Mouse (Mus musculus): ENCODE measurements around the gene Gm20388.

DNA sequence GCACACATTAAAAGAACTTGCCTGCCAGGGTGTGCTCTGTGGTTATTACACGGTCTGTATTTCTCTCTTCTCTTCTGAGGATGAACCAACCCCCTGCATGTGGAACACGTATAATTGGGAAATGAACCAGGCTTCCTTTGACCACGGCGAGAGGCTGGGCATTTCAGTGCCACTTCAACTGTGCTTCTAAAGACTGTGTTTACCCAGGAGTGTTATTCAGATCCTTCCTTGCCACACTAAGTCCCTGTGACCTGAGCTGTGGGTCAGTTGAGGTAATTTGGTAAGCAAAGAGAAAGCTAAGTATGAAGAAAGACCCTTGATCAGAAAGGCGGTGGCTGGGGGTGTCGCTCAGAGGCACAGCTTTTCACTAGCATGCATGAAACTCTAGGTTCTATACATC, 29.3 kb upstream of the Gm20388 start:
- no peak for TF ChIP-seq CTCF (conservative IDR thresholded peaks at IDR 0.05; ENCODE audit: insufficient read depth, insufficient read length, low read depth, low read length)
- no peak for TF ChIP-seq POLR2A (IDR thresholded peaks at IDR 0.05; ENCODE audit: low read depth, low read length)

All from kidney, adult 2 months (tissue).